Mouse (Mus musculus) intestine, embryonic 16.5 days (tissue): Measurements from ENCODE around the gene Slc28a3. TPM values are rescaled to one million over a fixed set of nuclear protein-coding genes. Genes with fewer than 3 reads are reported as not detected.

Experiments
- ATAC-seq: fragments of 200-750 bp; cut with Nextera tagmentation; 2 replicates; pipeline ENCODE4 v1.8.0; 2017; ENCODE audit warnings: moderate TSS enrichment, moderate library complexity
- H3K27ac ChIP-seq: fragments of 300-500 bp; sonication (generic); 2 replicates; pipeline ENCODE4 v1.5.1; 2014; ENCODE audit warnings: mild to moderate bottlenecking, low read length
- H3K27me3 ChIP-seq: fragments of 300-500 bp; sonication (generic); replicated peaks from 2 replicates; pipeline ENCODE4 v1.6.1; 2014; ENCODE audit warnings: low read length, control low read depth, mixed read lengths; ENCODE audit not compliant: control insufficient read depth, insufficient read depth
- H3K36me3 ChIP-seq: fragments of 300-500 bp; sonication (generic); 2 replicates; pipeline ENCODE4 v1.6.1; 2014; ENCODE audit warnings: low read length, control low read depth; ENCODE audit not compliant: control insufficient read depth, insufficient read depth
- H3K4me1 ChIP-seq: fragments of 300-500 bp; sonication (generic); 2 replicates; pipeline ENCODE4 v1.6.1; 2014; ENCODE audit warnings: low read length, control low read depth, mixed read lengths; ENCODE audit not compliant: control insufficient read depth, insufficient read depth
- H3K4me2 ChIP-seq: fragments of 300-500 bp; sonication (generic); 2 replicates; pipeline ENCODE4 v1.6.1; 2014; ENCODE audit warnings: low read depth, low read length, control low read depth
- H3K4me3 ChIP-seq: fragments of 300-500 bp; sonication (generic); 2 replicates; pipeline ENCODE4 v1.5.1; 2014; ENCODE audit warnings: mild to moderate bottlenecking, low read length
- H3K9ac ChIP-seq: fragments of 300-500 bp; sonication (generic); 2 replicates; pipeline ENCODE4 v1.6.1; 2014; ENCODE audit warnings: low read depth, low read length
- H3K9me3 ChIP-seq: fragments of 300-500 bp; sonication (generic); 2 replicates; pipeline ENCODE4 v1.6.1; 2016; ENCODE audit warnings: low read length, control low read depth; ENCODE audit not compliant: control insufficient read depth
- whole genome bisulfite sequencing: fragments of 180-500 bp; shearing (Covaris S2); extraction: QIAGEN DNeasy Blood & Tissue Kit; methylation state at CpG from one replicate; pipeline ENCODE4 v1.1.7; 2014; 5-methylcytosine and 5-hydroxymethylcytosine counted together
- polyA plus RNA-seq: library from polyadenylated mRNA; unstranded; fragments of >200 nt; fragmentation: Nextera tagmentation; extraction: Ambion mirVana; gene quantifications from 2 replicates; pipeline ENCODE4 v1.2.1, GENCODE M21; 2015

Slc28a3 gene
- polyA plus RNA-seq, 1 experiment from 2014 or later: 0.43 TPM

DNA sequence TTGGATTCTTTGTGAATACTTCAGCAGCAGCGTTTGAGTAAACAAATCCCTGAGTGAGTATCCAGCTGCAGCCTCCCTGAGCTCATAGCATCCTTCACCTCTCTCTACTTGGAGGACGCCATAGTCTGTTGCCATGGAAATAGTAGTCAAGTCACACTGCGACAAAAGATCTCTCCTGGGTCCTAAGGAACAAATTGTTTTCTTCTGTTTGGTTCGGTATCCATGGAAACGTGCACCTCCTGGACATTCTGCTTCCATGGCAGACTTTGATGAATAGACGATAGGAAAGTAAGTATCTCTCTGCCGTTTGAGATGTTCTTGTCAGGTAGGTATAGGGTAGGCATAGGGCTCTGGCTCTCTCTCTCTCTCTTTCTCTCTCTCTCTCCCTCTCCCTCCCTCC, 63.1 kb downstream of the Slc28a3 start:
- Histone ChIP-seq H3K36me3 (no peaks in the 10 kb centered on the region), H3K4me3 (no peak overlapping the region), H3K27me3 (no peaks in the 10 kb centered on the region), H3K9ac (no peak overlapping the region), H3K9me3 (no peaks in the 10 kb centered on the region), H3K4me1 (no peaks in the 10 kb centered on the region), H3K4me2 (no peak overlapping the region), H3K27ac (no peak overlapping the region)
- 38% methylated on average over 7 of the region's 7 CpGs for WGBS
- no peak for ATAC-seq

DNA sequence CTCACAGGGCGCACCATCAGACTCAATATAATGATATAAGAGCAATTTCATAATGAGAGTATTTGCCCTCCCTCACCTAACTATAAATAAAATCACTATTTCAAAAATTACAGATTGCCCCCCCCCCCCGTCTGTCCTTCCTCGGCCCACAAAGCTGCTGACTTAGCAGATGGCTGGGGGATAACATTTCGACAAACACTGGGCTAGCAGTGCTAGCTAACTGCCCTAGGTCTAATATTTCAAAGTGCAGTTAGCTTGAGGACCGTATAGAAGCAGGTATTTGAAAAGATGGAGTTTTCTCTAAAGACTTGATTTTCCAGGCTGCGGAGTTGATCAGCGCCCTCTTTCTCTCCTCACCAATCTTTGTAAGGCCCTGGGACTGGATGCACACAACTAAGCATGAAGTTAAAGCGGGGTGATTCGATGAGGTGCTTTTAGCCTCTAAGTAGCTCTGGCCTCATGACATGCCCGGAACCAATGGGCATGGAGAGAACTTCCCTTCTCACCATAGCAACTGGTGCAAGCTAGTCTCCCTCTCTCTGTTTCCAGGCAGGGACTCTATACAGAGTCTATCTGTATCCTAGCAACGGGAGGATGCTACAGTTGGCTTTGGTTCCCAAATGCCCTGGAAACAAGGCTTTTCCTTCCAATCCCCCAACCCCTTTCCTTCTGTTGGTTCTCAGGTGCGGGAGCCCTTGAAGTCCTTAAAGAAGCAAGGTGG, 66.8 kb downstream of the Slc28a3 start:
- Histone ChIP-seq H3K27ac (no peak overlapping the region), H3K36me3 (no peaks in the 10 kb centered on the region), H3K4me3 (no peak overlapping the region), H3K9ac (no peak overlapping the region), H3K9me3 (no peaks in the 10 kb centered on the region), H3K4me2 (no peak overlapping the region), H3K27me3 (no peaks in the 10 kb centered on the region), H3K4me1 (no peaks in the 10 kb centered on the region)
- 59% methylated on average over 12 of the region's 12 CpGs for WGBS
- ATAC-seq: no peak

DNA sequence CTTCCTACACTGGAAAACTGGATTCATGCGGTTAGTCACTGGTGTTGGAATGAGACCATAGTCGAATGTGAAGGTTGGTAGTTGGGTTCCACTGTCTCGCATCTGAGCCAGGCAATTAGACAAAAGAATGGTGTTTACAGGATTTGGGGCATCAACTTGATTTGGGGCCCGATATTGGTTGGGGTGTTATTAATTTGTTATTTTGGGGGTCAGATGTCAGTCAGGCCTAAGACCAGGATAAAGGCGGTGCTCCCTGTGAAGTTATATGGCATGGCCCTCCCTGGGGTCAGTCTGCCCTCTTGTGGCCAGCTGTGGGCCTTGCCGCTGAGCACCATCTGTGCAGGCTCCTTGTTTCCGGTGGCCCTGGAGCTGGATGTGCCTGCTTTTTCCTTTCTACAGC, 67.6 kb downstream of the Slc28a3 start:
- 41% methylated on average over 7 of the region's 7 CpGs for WGBS
- H3K27me3 ChIP-seq: no peaks in the 10 kb centered on the region
- no peak overlapping the region for H3K4me2 ChIP-seq
- no peak overlapping the region for H3K9ac ChIP-seq
- no peaks in the 10 kb centered on the region for H3K36me3 ChIP-seq
- H3K27ac ChIP-seq: no peak overlapping the region
- no peaks in the 10 kb centered on the region for H3K4me1 ChIP-seq
- H3K4me3 ChIP-seq: no peak overlapping the region
- H3K9me3 ChIP-seq: no peaks in the 10 kb centered on the region
- ATAC-seq: peak; percentile 83

DNA sequence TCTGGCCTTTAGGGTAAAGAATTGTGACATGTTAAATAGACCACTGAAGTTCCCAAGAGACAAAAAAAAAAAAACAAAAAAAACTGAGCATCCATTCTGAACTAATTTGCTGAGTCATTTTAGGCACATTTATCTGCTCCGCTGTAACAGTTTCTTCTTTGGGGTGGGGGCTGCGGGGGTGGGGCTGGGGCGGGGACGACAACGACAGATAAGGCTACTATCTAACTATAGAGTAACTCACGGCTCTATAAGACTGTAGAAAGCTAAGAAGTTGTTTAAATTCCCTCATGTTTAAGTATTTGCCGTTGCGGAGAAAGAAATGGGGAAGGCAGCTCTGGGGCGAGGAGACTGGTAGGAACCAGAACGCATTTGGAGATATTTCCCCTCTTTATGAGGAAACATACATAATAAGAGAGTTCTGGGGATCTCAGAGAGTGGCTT, 68.1 kb downstream of the Slc28a3 start:
- H3K4me3 ChIP-seq: no peak overlapping the region
- H3K4me1 ChIP-seq: no peaks in the 10 kb centered on the region
- no peaks in the 10 kb centered on the region for H3K27me3 ChIP-seq
- no peak for ATAC-seq
- 82% methylated on average over 10 of the region's 10 CpGs for WGBS
- H3K9ac ChIP-seq: no peak overlapping the region
- no peak overlapping the region for H3K4me2 ChIP-seq
- no peaks in the 10 kb centered on the region for H3K9me3 ChIP-seq
- no peaks in the 10 kb centered on the region for H3K36me3 ChIP-seq
- no peak overlapping the region for H3K27ac ChIP-seq

DNA sequence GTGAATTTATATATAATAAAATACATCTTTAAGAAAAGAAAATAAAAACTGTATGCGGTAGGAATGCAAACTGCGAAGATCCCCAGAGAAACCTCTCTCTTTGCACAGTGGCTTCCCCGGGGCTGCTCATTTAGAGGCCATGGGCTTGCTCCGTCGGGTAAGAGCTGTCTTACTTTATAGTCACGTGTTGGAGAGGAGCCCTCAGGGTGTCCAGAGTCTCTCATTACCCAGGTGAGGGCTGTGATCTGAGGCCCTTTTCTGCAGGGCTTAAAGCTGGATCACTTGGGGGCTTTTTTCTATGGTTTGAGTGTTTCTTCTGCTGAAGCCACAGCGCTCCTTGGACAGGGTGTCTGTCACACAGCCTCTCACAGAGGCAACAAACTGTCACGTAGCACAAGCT, 68.5 kb downstream of the Slc28a3 start:
- Histone ChIP-seq H3K27me3 (no peaks in the 10 kb centered on the region), H3K36me3 (no peaks in the 10 kb centered on the region), H3K4me2 (no peak overlapping the region), H3K9ac (no peak overlapping the region), H3K27ac (no peak overlapping the region), H3K9me3 (no peaks in the 10 kb centered on the region), H3K4me3 (no peak overlapping the region), H3K4me1 (no peaks in the 10 kb centered on the region)
- no peak for ATAC-seq
- 80% methylated on average over 8 of the region's 8 CpGs for WGBS

DNA sequence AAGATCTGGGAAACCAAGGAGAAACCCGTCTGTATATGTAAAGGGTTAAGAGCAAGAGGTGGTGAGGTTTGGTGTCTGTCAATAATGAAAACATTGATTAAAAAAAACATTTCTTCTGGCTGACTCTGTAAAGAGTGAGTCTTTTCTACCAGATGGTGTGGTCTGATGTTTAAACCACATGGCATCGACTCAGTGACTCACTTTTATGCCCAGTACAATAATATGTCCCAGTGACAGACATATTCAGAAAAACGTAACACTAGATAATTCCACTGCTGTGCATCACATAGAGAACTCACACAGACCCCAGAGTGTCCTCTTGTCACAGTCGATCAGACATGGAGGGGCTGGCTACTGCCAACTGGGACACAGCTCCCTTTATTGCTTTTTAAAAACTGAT, 69.1 kb downstream of the Slc28a3 start:
- H3K36me3 ChIP-seq: no peaks in the 10 kb centered on the region
- no peak overlapping the region for H3K4me3 ChIP-seq
- no peaks in the 10 kb centered on the region for H3K4me1 ChIP-seq
- H3K27me3 ChIP-seq: no peaks in the 10 kb centered on the region
- ATAC-seq: no peak
- H3K9me3 ChIP-seq: no peaks in the 10 kb centered on the region
- H3K4me2 ChIP-seq: no peak overlapping the region
- WGBS: 79% methylated on average over 4 of the region's 4 CpGs
- no peak overlapping the region for H3K27ac ChIP-seq
- no peak overlapping the region for H3K9ac ChIP-seq

DNA sequence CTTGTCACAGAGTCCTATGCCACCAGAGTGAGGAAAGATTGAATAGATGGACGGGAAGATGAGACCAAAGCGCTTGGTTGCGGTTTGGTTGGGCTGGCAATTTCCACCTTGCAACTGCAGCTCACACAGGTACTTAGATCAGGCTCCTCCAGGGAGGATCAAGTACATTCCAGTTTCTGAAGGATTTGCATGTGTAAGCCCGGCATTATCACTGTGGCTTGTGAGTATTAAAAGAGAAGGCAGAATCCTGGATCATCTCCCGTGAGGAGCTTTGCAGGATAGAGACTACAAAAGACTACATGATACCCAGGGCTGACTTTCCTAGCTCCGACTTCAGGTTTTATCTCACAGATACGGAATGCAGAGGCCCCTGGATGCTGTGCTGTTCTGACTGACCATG, 71.7 kb downstream of the Slc28a3 start:
- no peaks in the 10 kb centered on the region for H3K9me3 ChIP-seq
- no peak overlapping the region for H3K27ac ChIP-seq
- WGBS: 77% methylated on average over 7 of the region's 7 CpGs
- no peak overlapping the region for H3K4me3 ChIP-seq
- no peaks in the 10 kb centered on the region for H3K27me3 ChIP-seq
- H3K9ac ChIP-seq: no peak overlapping the region
- H3K36me3 ChIP-seq: no peaks in the 10 kb centered on the region
- no peak overlapping the region for H3K4me2 ChIP-seq
- no peak for ATAC-seq
- H3K4me1 ChIP-seq: no peaks in the 10 kb centered on the region

DNA sequence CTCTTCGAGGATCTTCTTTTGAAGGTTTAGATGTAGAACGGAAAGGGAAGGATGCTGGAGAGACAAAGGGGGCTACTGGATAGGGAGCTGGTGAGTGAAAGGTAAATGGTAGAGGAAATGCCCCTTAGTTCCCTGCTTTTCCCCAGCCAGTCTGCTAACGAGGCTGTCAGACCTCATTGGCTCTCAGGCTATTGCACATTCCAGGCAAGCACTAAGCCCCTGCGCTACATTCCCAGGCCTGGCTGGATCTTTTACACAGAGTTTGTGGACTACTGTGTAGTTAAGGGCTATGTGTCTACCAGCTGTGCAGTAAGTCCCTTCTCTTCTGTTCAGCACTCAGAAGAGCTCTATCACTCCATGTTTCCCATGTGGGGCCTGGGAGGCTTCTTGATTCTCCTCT, 72.3 kb downstream of the Slc28a3 start:
- no peaks in the 10 kb centered on the region for H3K27me3 ChIP-seq
- 52% methylated on average over 4 of the region's 4 CpGs for WGBS

DNA sequence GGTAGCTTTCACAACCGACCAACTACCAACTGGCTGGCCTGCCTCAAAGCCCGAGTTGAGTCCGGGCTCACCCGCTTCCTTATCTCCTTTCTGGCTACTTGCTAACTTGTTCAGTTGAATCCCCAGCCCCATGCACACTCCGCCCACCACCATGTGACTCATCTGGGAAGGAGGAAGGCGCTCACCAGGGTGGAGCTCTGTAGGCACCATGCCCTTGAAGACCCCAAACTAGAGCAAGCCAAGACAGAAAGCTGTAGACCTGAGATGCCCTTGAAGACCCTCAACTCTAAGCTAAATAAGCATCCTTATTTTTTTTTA, 72.8 kb downstream of the Slc28a3 start:
- 54% methylated on average over 6 of the region's 6 CpGs for WGBS

More for the DNA sequence above, 72.3 kb downstream of the Slc28a3 start:
- Histone ChIP-seq H3K27ac (no peak overlapping the region), H3K9me3 (no peaks in the 10 kb centered on the region), H3K4me2 (no peak overlapping the region), H3K36me3 (no peaks in the 10 kb centered on the region), H3K4me1 (no peaks in the 10 kb centered on the region), H3K9ac (no peak overlapping the region), H3K4me3 (no peak overlapping the region)
- no peak for ATAC-seq

More for the DNA sequence above, 72.8 kb downstream of the Slc28a3 start:
- Histone ChIP-seq H3K4me3 (no peak overlapping the region), H3K9ac (no peak overlapping the region), H3K4me1 (no peaks in the 10 kb centered on the region), H3K36me3 (no peaks in the 10 kb centered on the region), H3K4me2 (no peak overlapping the region), H3K9me3 (no peaks in the 10 kb centered on the region), H3K27me3 (no peaks in the 10 kb centered on the region), H3K27ac (no peak overlapping the region)
- ATAC-seq: peak; percentile 67
